In genomic region chr11:100414021-100414913, GRCm38 (mm10) we compare ENCODE assay signal across 8 mouse cellular contexts. TPM values are rescaled to one million over a fixed set of nuclear protein-coding genes. Genes with fewer than 3 reads are reported as not detected.
DNase-seq lines count a peak whose midpoint lies in the region; ATAC-seq and TF ChIP-seq lines count a peak whose summit lies in the region.

Gene P3h4 (minus strand): TSS chr11:100414836.

- no peaks in the 10 kb centered on the region for H3K4me1 ChIP-seq in bone marrow macrophage, adult 2 months (ENCODE audit: control insufficient read depth, insufficient read depth, low read length)
- H3K4me1 ChIP-seq in heart, embryonic 13.5 days, result peaks cover 44% of the 10 kb centered on the region
- peaks cover 46% of the 10 kb centered on the region for H3K4me1 ChIP-seq in kidney, embryonic 16.5 days (ENCODE audit: insufficient read depth, low read length)
- no peaks in the 10 kb centered on the region for H3K4me1 ChIP-seq in liver, embryonic 14.5 days (replicated peaks; ENCODE audit: control insufficient read depth in 2 of 2, insufficient read depth in 2 of 2, low read length in 1 of 2)
- H3K4me1 ChIP-seq in stomach, embryonic 16.5 days (ENCODE audit: control insufficient read depth, insufficient read depth, low read length), result peaks cover 22% of the 10 kb centered on the region

- under 1% methylated on average over 93 of the region's 93 CpGs for WGBS in heart, embryonic 13.5 days
- WGBS in kidney, embryonic 16.5 days, result under 1% methylated on average over 92 of the region's 93 CpGs
- WGBS in liver, embryonic 14.5 days (ENCODE audit: insufficient replicate concordance), result 3% methylated on average over 90 of the region's 93 CpGs
- WGBS in stomach, embryonic 16.5 days, result under 1% methylated on average over 93 of the region's 93 CpGs

- H3K4me3 ChIP-seq in bone marrow macrophage, adult 2 months (ENCODE audit: insufficient read depth, low read length), result peak within 1 kb of the TSS; percentile 56
- H3K4me3 ChIP-seq in heart, embryonic 13.5 days, result peak within 1 kb of the TSS; percentile 83
- H3K4me3 ChIP-seq in kidney, embryonic 16.5 days (ENCODE audit: low read length), result peak within 1 kb of the TSS; percentile 79
- peak within 1 kb of the TSS; percentile 36 to 44 for H3K4me3 ChIP-seq in liver, embryonic 14.5 days (ENCODE audit: insufficient read depth in 1 of 2, low read depth in 2 of 2, low read length in 2 of 2)
- peak within 1 kb of the TSS; percentile 82 for H3K4me3 ChIP-seq in stomach, embryonic 16.5 days (replicated peaks; ENCODE audit: low read length)

- H3K9me3 ChIP-seq in heart, embryonic 13.5 days, result no peaks in the 10 kb centered on the region
- no peaks in the 10 kb centered on the region for H3K9me3 ChIP-seq in kidney, embryonic 16.5 days (ENCODE audit: low read length)
- no peaks in the 10 kb centered on the region for H3K9me3 ChIP-seq in liver, embryonic 14.5 days (ENCODE audit: control insufficient read depth, low read length)
- no peaks in the 10 kb centered on the region for H3K9me3 ChIP-seq in stomach, embryonic 16.5 days (replicated peaks; ENCODE audit: control insufficient read depth, low read length)

- no peaks in the 10 kb centered on the region for H3K27me3 ChIP-seq in heart, embryonic 13.5 days (replicated peaks)
- H3K27me3 ChIP-seq in kidney, embryonic 16.5 days (ENCODE audit: insufficient read depth, low read length), result no peaks in the 10 kb centered on the region
- H3K27me3 ChIP-seq in liver, embryonic 14.5 days (ENCODE audit: control insufficient read depth, insufficient read depth, low read length), result peaks cover 35% of the 10 kb centered on the region
- H3K27me3 ChIP-seq in stomach, embryonic 16.5 days (ENCODE audit: control insufficient read depth, insufficient read depth, low read length), result no peaks in the 10 kb centered on the region

- no peak for TF ChIP-seq CTCF in bone marrow macrophage, adult 2 months (IDR thresholded peaks at IDR 0.05; ENCODE audit: low read depth, low read length)
- peak; percentile 52 for TF ChIP-seq CTCF in liver, embryonic 14.5 days (IDR thresholded peaks at IDR 0.05; ENCODE audit: low read depth)

- TF ChIP-seq POLR2A in bone marrow macrophage, adult 2 months (IDR thresholded peaks at IDR 0.05; ENCODE audit: borderline replicate concordance, low read depth, low read length), result no peak

- peaks cover 33% of the 10 kb centered on the region for H3K36me3 ChIP-seq in heart, embryonic 13.5 days
- peaks cover 11% of the 10 kb centered on the region; the same call in 1 of the 2 replicates for H3K36me3 ChIP-seq in kidney, embryonic 16.5 days (ENCODE audit: insufficient read depth, low read length)
- no peaks in the 10 kb centered on the region for H3K36me3 ChIP-seq in liver, embryonic 14.5 days (replicated peaks; ENCODE audit: control insufficient read depth, insufficient read depth, low read depth)
- 0 out of 2 replicates have a peak, but pooled peaks cover 5% of the 10 kb centered on the region for H3K36me3 ChIP-seq in stomach, embryonic 16.5 days (ENCODE audit: control insufficient read depth, insufficient read depth, low read length)

- TF ChIP-seq EP300 in liver, embryonic 14.5 days (IDR thresholded peaks at IDR 0.05; ENCODE audit: low read depth), result no peak

- H3K4me2 ChIP-seq in heart, embryonic 13.5 days, result peak within 1 kb of the TSS; percentile 88
- peak within 1 kb of the TSS; percentile 88 for H3K4me2 ChIP-seq in kidney, embryonic 16.5 days (replicated peaks; ENCODE audit: low read depth, low read length)
- H3K4me2 ChIP-seq in liver, embryonic 14.5 days (ENCODE audit: low read depth), result peak within 1 kb of the TSS; percentile 36
- peak within 1 kb of the TSS; percentile 68 for H3K4me2 ChIP-seq in stomach, embryonic 16.5 days (ENCODE audit: low read depth, low read length)

- DNase-seq in B cell, adult 2 months, result peak; percentile 65 to 66
- peak; percentile 82 for DNase-seq in fibroblast of lung, adult 2 months (ENCODE audit: low read depth)
- DNase-seq in liver, embryonic 14.5 days (ENCODE audit: low read depth in 3 of 3, low spot score in 3 of 3), result no peak
- DNase-seq in neural tube, embryonic 10.5 days (ENCODE audit: extremely low spot score, low spot score), result peak; percentile 94

- H3K27ac ChIP-seq in bone marrow macrophage, adult 2 months (ENCODE audit: insufficient read depth, low read depth, low read length), result no peak within 1 kb of the TSS
- H3K27ac ChIP-seq in heart, embryonic 13.5 days (replicated peaks), result peak within 1 kb of the TSS; percentile 95
- H3K27ac ChIP-seq in kidney, embryonic 16.5 days (ENCODE audit: low read length), result peak within 1 kb of the TSS; percentile 97
- H3K27ac ChIP-seq in liver, embryonic 14.5 days, result no peak within 1 kb of the TSS
- peak within 1 kb of the TSS; percentile 93 for H3K27ac ChIP-seq in stomach, embryonic 16.5 days (ENCODE audit: low read length)

- peak; percentile 83 for ATAC-seq in heart, embryonic 13.5 days (ENCODE audit: extremely low read depth, insufficient number of reproducible peaks, low FRiP score, low TSS enrichment)
- peak; percentile 97 for ATAC-seq in kidney, embryonic 16.5 days (ENCODE audit: low FRiP score, low TSS enrichment)
- ATAC-seq in liver, embryonic 14.5 days (ENCODE audit: insufficient read depth), result peak; percentile 71
- peak; percentile 94 for ATAC-seq in stomach, embryonic 16.5 days (ENCODE audit: insufficient read depth, low FRiP score)

- peak within 1 kb of the TSS; percentile 94 for H3K9ac ChIP-seq in heart, embryonic 13.5 days
- peak within 1 kb of the TSS; percentile 81 for H3K9ac ChIP-seq in kidney, embryonic 16.5 days (replicated peaks; ENCODE audit: low read length)
- H3K9ac ChIP-seq in liver, embryonic 14.5 days (replicated peaks), result no peak within 1 kb of the TSS
- H3K9ac ChIP-seq in stomach, embryonic 16.5 days (ENCODE audit: low read length), result peak within 1 kb of the TSS; percentile 94

RNA-seq across cellular contexts. Expression of gene P3h4, which starts in this region (rescaled TPM):
- 0.67 TPM in 1 of 2 replicates, not detected in the other for polyA plus RNA-seq in bone marrow macrophage, adult 2 months (2012; ENCODE audit: insufficient read depth, insufficient read length, missing spikeins)
- polyA plus RNA-seq in heart, embryonic 13.5 days (2015; fragmentation: Nextera tagmentation; extraction: Ambion mirVana), result 62.9 and 63.5 TPM in 2 replicates
- polyA plus RNA-seq in kidney, embryonic 16.5 days (2015; fragmentation: Nextera tagmentation; extraction: Ambion mirVana), result 63.1 and 69.1 TPM in 2 replicates
- polyA plus RNA-seq in liver, embryonic 14.5 days (2012; rRNA removed), result 2.5 and 2.8 TPM in 2 replicates
- polyA plus RNA-seq in liver, embryonic 14.5 days (2014; fragmentation: Nextera tagmentation; extraction: Ambion mirVana), result 2.8 and 3.9 TPM in 2 replicates
- 56.7 and 62.1 TPM in 2 replicates for polyA plus RNA-seq in stomach, embryonic 16.5 days (2015; fragmentation: Nextera tagmentation; extraction: Ambion mirVana)

Comparison
In these comparisons a context has a peak if more than half of its experiments do, and no peak if none do; other contexts are left out.
1. RNA of gene P3h4 (polyA plus RNA-seq): 63.1 to 69.1 TPM in kidney, embryonic 16.5 days, 62.9 to 63.5 TPM in heart, embryonic 13.5 days and 56.7 to 62.1 TPM in stomach, embryonic 16.5 days; 2.5 to 3.9 TPM in liver, embryonic 14.5 days and 0.67 TPM in bone marrow macrophage, adult 2 months; every median in the first group is over 10 times any median in the second.
2. DNase-seq: peak in B cell, adult 2 months (2 of 2), fibroblast of lung, adult 2 months (single experiment) and neural tube, embryonic 10.5 days (single experiment); none in liver, embryonic 14.5 days (0 of 3).
3. H3K27ac ChIP-seq: peak in heart, embryonic 13.5 days (single experiment), kidney, embryonic 16.5 days (single experiment) and stomach, embryonic 16.5 days (single experiment); none in bone marrow macrophage, adult 2 months (single experiment) and liver, embryonic 14.5 days (single experiment).
4. H3K4me2 ChIP-seq: peak in every context shown above with its lines; median percentile 88 in heart, embryonic 13.5 days; 88 in kidney, embryonic 16.5 days; 68 in stomach, embryonic 16.5 days; 36 in liver, embryonic 14.5 days.
5. Peak in every context shown above with its lines, with median percentiles within 50 percentile points of each other: H3K4me3 ChIP-seq and ATAC-seq.